Mouse (Mus musculus) CD8-positive naive resting alpha-beta T cell, adult 2 months (primary cell): ENCODE results near the gene Psd.

Experiments used
- DNase-seq, 2 experiments: peaks; one replicate each; pipeline ENCODE4 v3.0.0; 2022; ENCODE audit warnings: low read depth in 2 of 2, low spot score in 2 of 2

Psd gene

GRCm38 (mm10) chr19:46322144-46322995, 4.6 kb downstream of the Psd start:
- no peak for DNase-seq

- DNase-seq, result no peak
These were observed 5.6 kb downstream of the Psd start for GRCm38 (mm10) chr19:46321101-46321943.

DNA sequence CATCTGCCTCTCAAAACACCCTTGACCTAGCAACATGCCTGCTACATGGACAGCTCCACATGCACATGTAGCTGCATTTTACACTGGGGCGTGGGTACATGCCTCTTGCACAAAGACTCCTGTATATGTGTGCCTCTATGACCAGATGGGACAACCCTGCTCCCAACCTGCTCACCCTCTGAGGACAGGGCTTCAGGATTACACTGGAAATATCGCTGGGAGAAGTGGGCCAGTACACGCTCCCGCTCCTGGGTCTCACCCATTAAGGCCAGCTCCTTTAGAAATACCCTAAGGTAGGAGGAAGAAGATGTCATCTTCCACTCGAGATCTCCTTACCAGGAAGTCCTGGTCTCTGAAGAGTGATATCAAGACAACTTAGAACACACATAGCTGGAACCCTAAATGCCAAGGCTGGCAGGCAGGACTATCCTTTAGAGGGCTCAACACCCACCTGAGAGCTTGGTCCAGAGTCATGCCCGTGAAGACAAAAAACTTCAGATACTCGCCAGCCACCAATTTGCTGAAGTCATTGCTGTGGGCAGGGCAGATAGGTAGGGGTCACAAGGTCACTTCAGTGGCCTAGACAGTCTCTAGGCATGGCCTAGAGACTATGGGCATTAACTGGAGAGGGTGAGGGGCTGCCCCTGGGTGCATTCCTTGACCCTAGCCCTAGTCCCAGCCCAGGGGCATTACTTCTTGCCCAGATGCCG, 6.7 kb downstream of the Psd start:
- no peak for DNase-seq

- no peak for DNase-seq
These were observed 8.2 kb downstream of the Psd start for GRCm38 (mm10) chr19:46318586-46319378.

- DNase-seq, result no peak
These were observed 8.9 kb downstream of the Psd start for GRCm38 (mm10) chr19:46318031-46318471.

GRCm38 (mm10) chr19:46317546-46317885, 9.4 kb downstream of the Psd start:
- DNase-seq, result no peak

DNA sequence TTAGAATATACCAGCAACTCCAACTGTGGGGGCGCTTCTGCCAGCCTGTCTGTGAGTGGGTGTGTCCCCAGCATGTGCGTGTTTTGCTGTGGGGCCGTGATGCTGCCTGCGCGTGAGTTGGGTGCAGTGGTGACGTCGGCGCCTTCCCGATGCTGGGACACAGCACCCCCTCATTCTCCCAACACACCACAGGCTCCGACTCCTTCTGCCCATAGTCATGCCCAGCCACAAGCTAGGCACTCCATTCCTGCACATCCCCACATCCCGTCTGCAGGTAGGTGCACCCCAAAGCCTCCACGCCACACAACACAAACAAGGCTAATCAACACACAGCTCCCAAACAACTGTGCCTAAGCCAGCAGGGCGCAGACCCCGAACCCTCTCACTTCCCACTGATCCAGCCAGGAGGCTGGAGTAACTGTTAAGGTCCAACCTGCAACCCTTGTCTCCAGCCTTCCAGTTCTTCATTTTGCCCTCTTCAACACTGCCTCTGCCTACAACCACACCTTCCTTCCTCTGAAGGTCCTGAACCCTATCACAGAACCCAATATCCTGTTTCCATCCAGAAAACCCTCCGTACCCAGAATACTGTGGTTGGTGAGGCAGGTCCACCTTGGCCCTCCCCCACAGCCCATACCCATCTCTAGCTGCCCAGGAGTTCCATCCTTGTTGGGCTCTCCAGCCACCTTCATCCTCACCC, 10.0 kb downstream of the Psd start:
- DNase-seq, result no peak

GRCm38 (mm10) chr19:46315752-46316610, 11.0 kb downstream of the Psd start:
- DNase-seq, result no peak

DNA sequence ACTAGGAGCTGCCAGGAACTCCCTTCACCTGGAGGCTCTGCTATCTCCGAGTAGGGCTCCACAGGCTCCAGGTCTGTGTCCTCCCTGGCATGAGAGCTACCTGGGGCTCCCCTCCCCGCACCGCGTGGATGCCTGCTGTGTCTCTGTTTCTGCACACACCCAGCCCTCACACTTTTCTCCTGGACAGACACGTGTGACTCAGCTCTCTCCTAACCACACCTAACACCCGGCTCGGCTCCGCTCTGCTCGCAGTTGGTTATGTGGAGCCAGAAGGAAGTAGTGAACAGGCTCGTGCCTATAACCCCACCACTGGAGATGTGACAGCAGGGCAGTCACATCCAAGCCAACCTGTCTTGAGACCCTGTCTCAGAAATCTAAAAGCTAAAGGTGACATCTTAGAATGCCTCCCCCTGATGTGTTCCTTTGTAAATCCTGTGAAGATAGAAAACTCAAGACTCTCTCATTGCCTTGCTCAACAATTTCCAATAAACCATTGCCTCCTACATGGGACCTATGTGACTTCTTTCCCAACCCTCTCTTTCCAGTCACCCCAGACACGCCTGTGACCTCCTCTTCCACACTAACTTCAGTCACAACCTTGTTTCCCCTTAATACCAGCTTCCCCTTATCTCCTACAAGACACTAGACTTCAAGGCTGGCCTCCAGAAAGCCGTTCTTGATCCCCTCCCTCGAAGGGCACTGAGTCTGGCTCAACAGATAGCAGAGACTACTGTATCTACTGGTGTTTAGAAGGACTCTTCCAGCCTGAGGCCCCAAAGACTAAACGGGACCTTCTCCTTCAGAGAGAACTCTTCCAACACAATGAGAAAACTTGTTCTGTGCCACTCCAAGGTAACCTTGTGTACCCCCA, 11.8 kb downstream of the Psd start:
- DNase-seq, result no peak

- DNase-seq, result no peak
These were observed 12.8 kb downstream of the Psd start for GRCm38 (mm10) chr19:46314151-46314601.

GRCm38 (mm10) chr19:46313591-46313990, 13.4 kb downstream of the Psd start:
- DNase-seq, result no peak

- DNase-seq, result no peak
These were observed 13.8 kb downstream of the Psd start for GRCm38 (mm10) chr19:46313116-46313515.

DNA sequence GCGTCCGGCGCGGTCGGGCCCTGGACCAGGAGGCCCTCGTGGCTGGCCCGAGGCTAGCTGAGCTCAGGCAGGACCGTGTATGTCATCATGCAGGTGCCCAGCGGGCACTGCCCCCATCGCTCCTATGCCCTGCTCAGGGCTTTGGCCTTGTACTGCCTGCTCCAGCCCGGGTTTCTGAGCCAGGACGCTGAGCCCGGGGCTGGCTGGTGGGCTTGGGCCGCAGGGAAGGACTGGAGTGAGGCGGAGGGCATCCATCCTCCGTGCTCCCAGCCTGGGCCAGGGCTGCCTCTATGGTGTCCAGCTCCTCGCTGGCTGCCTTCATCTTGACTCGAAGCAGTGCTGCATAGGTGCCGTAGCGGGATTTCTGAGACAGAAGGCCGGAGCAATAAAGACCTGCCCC, 14.4 kb downstream of the Psd start:
- DNase-seq, result no peak

- DNase-seq, result no peak
These were observed 15.6 kb downstream of the Psd start for GRCm38 (mm10) chr19:46311341-46311740.

DNA sequence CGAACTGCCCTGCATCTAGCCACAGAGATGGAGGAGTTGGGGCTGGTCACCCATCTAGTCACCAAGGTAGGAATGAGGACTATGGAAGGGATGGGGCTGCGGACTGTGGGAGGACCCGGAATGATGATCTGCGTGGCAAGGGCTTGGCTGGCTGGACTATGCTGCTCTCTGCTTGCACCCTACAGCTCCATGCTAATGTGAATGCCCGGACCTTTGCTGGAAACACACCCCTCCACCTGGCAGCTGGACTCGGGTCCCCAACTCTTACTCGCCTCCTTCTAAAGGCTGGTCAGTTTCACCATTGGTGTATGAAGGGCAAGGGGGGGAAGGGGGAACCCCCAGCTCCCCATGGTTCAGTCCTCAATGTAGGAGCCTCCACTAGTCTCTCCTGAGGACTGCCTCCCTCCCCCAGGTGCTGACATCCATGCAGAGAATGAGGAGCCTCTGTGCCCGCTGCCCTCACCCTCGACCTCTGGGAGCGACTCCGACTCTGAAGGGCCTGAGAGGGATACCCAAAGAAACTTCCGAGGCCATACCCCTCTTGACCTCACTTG, 16.6 kb downstream of the Psd start:
- no peak for DNase-seq

GRCm38 (mm10) chr19:46309651-46310305, 17.2 kb downstream of the Psd start:
- no peak for DNase-seq

DNA sequence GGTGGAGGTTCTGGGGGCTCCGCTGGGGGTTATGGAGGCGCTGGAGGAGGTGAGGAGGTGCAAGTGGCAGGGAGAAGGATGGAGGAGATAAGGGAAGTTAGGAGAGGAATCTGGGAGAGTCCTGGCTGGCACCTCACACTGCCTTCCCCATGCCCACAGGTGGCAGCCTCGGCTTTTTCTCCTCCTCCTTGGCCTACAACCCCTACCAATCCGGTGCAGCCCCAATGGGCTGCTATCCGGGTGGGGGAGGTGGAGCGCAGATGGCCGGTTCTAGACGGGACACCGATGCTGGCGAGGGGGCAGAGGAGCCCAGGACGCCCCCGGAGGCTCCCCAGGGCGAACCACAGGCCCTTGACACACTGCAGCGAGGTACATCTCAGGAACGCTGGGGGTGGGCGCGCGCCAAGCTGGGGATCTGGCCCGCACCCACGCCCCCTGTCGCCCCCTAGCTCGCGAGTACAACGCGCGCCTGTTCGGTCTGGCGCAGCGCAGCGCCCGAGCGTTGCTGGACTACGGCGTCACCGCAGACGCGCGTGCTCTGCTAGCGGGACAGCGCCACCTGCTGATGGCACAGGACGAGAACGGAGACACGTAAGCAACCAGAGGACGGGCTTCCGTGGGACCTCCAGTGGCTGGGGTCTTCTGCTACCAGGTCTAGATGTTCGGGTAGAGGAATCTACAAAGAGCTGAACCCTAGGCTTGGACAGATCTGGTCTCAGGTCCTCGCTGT, 18.1 kb downstream of the Psd start:
- DNase-seq, result peak; percentile 67 to 74
